Comparison of ENCODE assay signal across 8 mouse cellular contexts in the genomic region with DNA sequence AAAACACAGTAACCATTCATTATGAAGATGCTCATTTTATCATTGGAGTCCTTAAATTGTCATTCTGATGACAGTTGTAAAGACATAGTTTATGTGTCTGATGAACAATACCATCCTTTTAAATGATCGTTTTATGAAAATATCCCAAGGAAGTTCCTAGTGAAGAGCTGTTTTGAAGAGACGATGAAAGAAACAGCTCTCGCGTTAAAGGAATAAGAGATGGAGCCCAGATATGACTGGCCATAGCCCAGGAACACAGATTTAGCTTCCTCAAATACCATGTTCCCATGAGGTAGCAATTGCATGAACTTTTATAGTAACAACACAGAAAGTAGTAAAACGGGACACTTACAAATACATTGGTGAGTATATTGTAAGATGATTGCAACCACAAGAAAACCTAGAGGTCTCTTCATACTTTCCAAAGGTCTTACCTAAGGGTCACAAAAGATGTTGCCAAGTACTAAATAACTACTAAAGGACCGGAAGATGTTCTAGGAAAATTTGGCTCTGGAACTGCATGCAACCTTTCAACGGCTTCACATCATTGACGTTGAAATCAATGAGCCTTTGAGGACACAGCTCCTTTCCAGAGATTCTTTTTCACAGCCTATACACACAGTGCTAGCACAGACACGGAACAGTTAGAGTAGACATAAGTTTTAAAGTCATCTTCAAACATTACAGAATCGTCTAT. TPM values are rescaled to one million over a fixed set of nuclear protein-coding genes. Genes with fewer than 3 reads are reported as not detected.
DNase-seq lines count a peak whose midpoint lies in the region; ATAC-seq and TF ChIP-seq lines count a peak whose summit lies in the region.

No protein-coding gene starts in this region.

- H3K9me3 ChIP-seq in embryonic facial prominence, embryonic 13.5 days, result no peaks in the 10 kb centered on the region
- no peaks in the 10 kb centered on the region for H3K9me3 ChIP-seq in intestine, embryonic 16.5 days (ENCODE audit: control insufficient read depth, low read length)
- no peaks in the 10 kb centered on the region for H3K9me3 ChIP-seq in neural tube, embryonic 14.5 days (ENCODE audit: control insufficient read depth, low read length)

- peak overlapping the region; percentile 84 for H3K4me2 ChIP-seq in embryonic facial prominence, embryonic 13.5 days
- peak overlapping the region; percentile 87 for H3K4me2 ChIP-seq in intestine, embryonic 16.5 days (ENCODE audit: low read depth, low read length)
- H3K4me2 ChIP-seq in neural tube, embryonic 14.5 days (ENCODE audit: low read depth, low read length), result peak overlapping the region; percentile 96

- H3K9ac ChIP-seq in liver, adult 2 months (ENCODE audit: low read depth, low read length), result no peak overlapping the region
- H3K9ac ChIP-seq in embryonic facial prominence, embryonic 13.5 days, result peak overlapping the region; percentile 82
- H3K9ac ChIP-seq in intestine, embryonic 16.5 days (ENCODE audit: low read depth, low read length), result peak overlapping the region; percentile 79
- peak overlapping the region; percentile 48 for H3K9ac ChIP-seq in neural tube, embryonic 14.5 days (replicated peaks; ENCODE audit: low read depth, low read length)

- no peak for TF ChIP-seq POLR2A in liver, adult 2 months (IDR thresholded peaks at IDR 0.05; ENCODE audit: extremely low read depth, insufficient read depth, low read length)

- peak overlapping the region; percentile 66; the same call in 1 of the 2 replicates for H3K4me3 ChIP-seq in liver, adult 2 months (ENCODE audit: insufficient read depth, low read depth, low read length)
- peak overlapping the region; percentile 79 for H3K4me3 ChIP-seq in embryonic facial prominence, embryonic 13.5 days
- H3K4me3 ChIP-seq in intestine, embryonic 16.5 days (ENCODE audit: low read length), result peak overlapping the region; percentile 74
- peak overlapping the region; percentile 70 for H3K4me3 ChIP-seq in neural tube, embryonic 14.5 days (ENCODE audit: low read depth, low read length)

- H3K79me2 ChIP-seq in liver, adult 2 months (ENCODE audit: control insufficient read depth, insufficient read depth, low read length), result no peaks in the 10 kb centered on the region

- WGBS in liver, adult 2 months, result 37% methylated on average over 10 of the region's 10 CpGs
- WGBS in embryonic facial prominence, embryonic 13.5 days, result 67% methylated on average over 10 of the region's 10 CpGs
- 59% methylated on average over 10 of the region's 10 CpGs for WGBS in intestine, embryonic 16.5 days
- WGBS in neural tube, embryonic 14.5 days, result 71% methylated on average over 10 of the region's 10 CpGs

- H3K4me1 ChIP-seq in liver, adult 2 months (ENCODE audit: control insufficient read depth, insufficient read depth, low read length), result peaks cover 6% of the 10 kb centered on the region
- peaks cover 15% of the 10 kb centered on the region for H3K4me1 ChIP-seq in embryonic facial prominence, embryonic 13.5 days
- H3K4me1 ChIP-seq in intestine, embryonic 16.5 days (ENCODE audit: control insufficient read depth, insufficient read depth, low read length), result peaks cover 3% of the 10 kb centered on the region; the same call in 1 of the 2 replicates
- H3K4me1 ChIP-seq in neural tube, embryonic 14.5 days (ENCODE audit: control insufficient read depth, insufficient read depth, low read length), result peaks cover 9% of the 10 kb centered on the region

- H3K27me3 ChIP-seq in liver, adult 2 months (ENCODE audit: control insufficient read depth, insufficient read depth, low read length), result no peaks in the 10 kb centered on the region
- no peaks in the 10 kb centered on the region for H3K27me3 ChIP-seq in embryonic facial prominence, embryonic 13.5 days
- H3K27me3 ChIP-seq in intestine, embryonic 16.5 days (replicated peaks; ENCODE audit: control insufficient read depth, insufficient read depth, low read length), result no peaks in the 10 kb centered on the region
- no peaks in the 10 kb centered on the region for H3K27me3 ChIP-seq in neural tube, embryonic 14.5 days (ENCODE audit: control insufficient read depth, insufficient read depth, low read length)

- no peaks in the 10 kb centered on the region for H3K36me3 ChIP-seq in liver, adult 2 months (ENCODE audit: control insufficient read depth, insufficient read depth, low read length)
- peaks cover 24% of the 10 kb centered on the region for H3K36me3 ChIP-seq in embryonic facial prominence, embryonic 13.5 days
- H3K36me3 ChIP-seq in intestine, embryonic 16.5 days (ENCODE audit: control insufficient read depth, insufficient read depth, low read length), result peaks cover under 1% of the 10 kb centered on the region; the same call in 1 of the 2 replicates
- peaks cover 18% of the 10 kb centered on the region; the same call in 1 of the 2 replicates for H3K36me3 ChIP-seq in neural tube, embryonic 14.5 days (ENCODE audit: control insufficient read depth, insufficient read depth, low read length)

- TF ChIP-seq CTCF in liver, adult 2 months (IDR thresholded peaks at IDR 0.05; ENCODE audit: low read depth, low read length), result no peak

- ATAC-seq in embryonic facial prominence, embryonic 13.5 days (ENCODE audit: insufficient number of reproducible peaks, insufficient read depth, low FRiP score, low TSS enrichment, low read depth), result no peak
- no peak for ATAC-seq in intestine, embryonic 16.5 days
- ATAC-seq in neural tube, embryonic 14.5 days (ENCODE audit: low read depth), result no peak

- no peak overlapping the region for H3K27ac ChIP-seq in liver, adult 2 months (replicated peaks; ENCODE audit: insufficient read depth, low read depth, low read length)
- H3K27ac ChIP-seq in embryonic facial prominence, embryonic 13.5 days, result peak overlapping the region; percentile 64
- peak overlapping the region; percentile 58 for H3K27ac ChIP-seq in intestine, embryonic 16.5 days (ENCODE audit: low read length)
- peak overlapping the region; percentile 76 for H3K27ac ChIP-seq in neural tube, embryonic 14.5 days (ENCODE audit: low read depth, low read length)

- DNase-seq in liver, adult 2 months (ENCODE audit: extremely low read depth, low read depth, low spot score), result peak; percentile 51
- DNase-seq in liver, result no peak
- no peak for DNase-seq in thymus, postnatal 25 days
- no peak for DNase-seq in thymus, adult 18-20 months
- no peak for DNase-seq in Muller cell, postnatal 12 days (ENCODE audit: inconsistent ontology term)

RNA-seq across cellular contexts. Expression of a gene that starts 0.7 kb away (rescaled TPM):
- total RNA-seq in liver, adult 2 months (2014; rRNA removed), result 3.0 and 4.4 TPM in 2 replicates
- polyA plus RNA-seq in liver, adult 2 months (2012; rRNA removed), result 4.6 and 8.6 TPM in 2 replicates
- 30.7 and 31.4 TPM in 2 replicates for polyA plus RNA-seq in embryonic facial prominence, embryonic 13.5 days (2015; fragmentation: Nextera tagmentation; extraction: Ambion mirVana)
- 17.8 and 18.5 TPM in 2 replicates for polyA plus RNA-seq in intestine, embryonic 16.5 days (2015; fragmentation: Nextera tagmentation; extraction: Ambion mirVana)
- 12.4 and 12.9 TPM in 2 replicates for polyA plus RNA-seq in neural tube, embryonic 14.5 days (2014; fragmentation: Nextera tagmentation; extraction: Ambion mirVana)

RNA-seq across cellular contexts. Expression of a gene that starts 21.2 kb away (rescaled TPM):
- total RNA-seq in liver, adult 2 months (2014; rRNA removed), result 12.5 and 14.6 TPM in 2 replicates
- 4.5 and 4.8 TPM in 2 replicates for polyA plus RNA-seq in liver, adult 2 months (2012; rRNA removed)
- 85.8 and 95.2 TPM in 2 replicates for polyA plus RNA-seq in embryonic facial prominence, embryonic 13.5 days (2015; fragmentation: Nextera tagmentation; extraction: Ambion mirVana)
- 43.5 and 46.4 TPM in 2 replicates for polyA plus RNA-seq in intestine, embryonic 16.5 days (2015; fragmentation: Nextera tagmentation; extraction: Ambion mirVana)
- 79.5 and 79.8 TPM in 2 replicates for polyA plus RNA-seq in neural tube, embryonic 14.5 days (2014; fragmentation: Nextera tagmentation; extraction: Ambion mirVana)
